Mouse (Mus musculus) cerebellum, postnatal 10 days (tissue): ENCODE data around the gene Lad1.

Experiments
- DNase-seq, 2 experiments: peaks; one replicate each; pipeline ENCODE4 v3.0.0; 2021; ENCODE audit warnings: mixed read lengths in 2 of 2

Gene Lad1

DNA sequence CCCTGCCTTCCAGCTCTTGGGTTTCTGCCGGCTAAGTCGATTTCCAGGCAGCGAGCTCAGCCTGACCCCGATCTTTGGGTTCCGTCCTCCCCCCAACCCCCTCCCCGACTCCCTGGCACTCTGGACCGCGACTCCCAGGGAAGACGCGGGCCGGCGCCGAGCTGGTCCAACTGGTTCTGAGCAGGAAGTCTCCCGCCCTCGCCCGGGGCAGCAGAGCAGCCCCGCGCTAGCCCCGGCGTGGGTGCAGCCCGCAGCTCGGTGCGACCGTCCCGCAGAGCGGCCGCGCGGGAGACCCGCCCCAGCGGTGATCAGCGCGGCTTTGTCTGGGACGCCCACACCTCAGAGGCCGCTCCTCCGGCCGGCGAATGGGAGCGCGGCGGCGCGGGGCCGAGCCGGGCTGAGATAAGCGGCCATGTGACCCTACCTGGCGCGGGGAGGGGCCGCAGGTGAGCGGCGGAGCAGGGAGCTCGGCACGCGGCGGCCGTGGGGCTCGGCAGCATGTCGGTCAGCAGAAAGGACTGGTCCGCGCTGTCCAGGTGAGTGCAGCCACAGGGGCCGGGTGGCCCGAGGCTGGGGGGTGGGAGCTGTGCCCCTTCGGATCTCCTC, at the start of gene Lad1:
Gene Lad1 (plus strand): TSS at position 118 of the 606 bp plus-strand sequence.
- DNase-seq = peak; percentile 42 to 46

DNA sequence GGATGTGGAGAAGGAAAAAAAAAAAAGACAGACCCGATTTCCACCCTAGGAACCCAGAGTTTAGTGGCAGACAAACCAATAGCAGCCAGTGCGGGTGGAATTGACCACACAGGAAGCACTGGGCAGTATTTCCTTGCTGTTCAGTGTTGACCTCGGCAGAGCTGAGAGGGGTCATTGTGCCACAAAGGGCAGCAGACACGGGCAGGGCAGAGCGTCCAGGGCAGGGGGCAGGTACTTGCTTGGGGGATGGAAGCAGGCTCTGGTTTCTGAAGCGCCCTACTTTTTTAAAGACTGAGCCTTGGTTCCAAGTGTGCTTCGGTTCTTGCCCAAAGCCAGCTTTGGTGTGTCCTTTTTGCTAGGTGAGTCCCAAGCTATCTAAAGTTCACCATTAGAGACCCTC, 48.2 kb upstream of the Lad1 start:
- no peak for DNase-seq

- DNase-seq = peak; percentile 39 to 44
Observed at GRCm38 (mm10) chr1:135770896-135771572, 47.4 kb upstream of the Lad1 start.

GRCm38 (mm10) chr1:135771573-135771970, 46.8 kb upstream of the Lad1 start:
- no peak for DNase-seq

DNA sequence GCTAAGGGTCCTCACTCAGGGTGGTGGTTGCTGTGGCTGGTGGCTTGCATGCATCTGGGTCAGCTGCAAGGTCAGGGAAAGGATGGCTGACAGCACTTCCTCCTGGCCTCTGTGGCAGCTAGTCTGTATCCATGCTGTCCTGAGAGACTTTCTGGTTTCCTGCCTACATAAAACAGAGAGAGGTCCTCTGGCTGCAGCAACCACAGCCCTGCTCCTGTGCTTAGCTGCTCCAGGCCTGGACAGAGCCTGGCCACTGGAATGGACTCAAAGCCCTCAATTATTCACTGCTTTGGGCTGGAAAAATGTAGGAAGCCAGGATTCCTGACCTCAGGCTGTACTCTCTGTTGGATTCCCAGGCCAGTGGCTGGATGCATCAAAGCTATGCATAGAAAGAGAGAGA, 41.8 kb upstream of the Lad1 start:
- no peak for DNase-seq

GRCm38 (mm10) chr1:135777046-135777445, 41.4 kb upstream of the Lad1 start:
- DNase-seq = no peak

DNA sequence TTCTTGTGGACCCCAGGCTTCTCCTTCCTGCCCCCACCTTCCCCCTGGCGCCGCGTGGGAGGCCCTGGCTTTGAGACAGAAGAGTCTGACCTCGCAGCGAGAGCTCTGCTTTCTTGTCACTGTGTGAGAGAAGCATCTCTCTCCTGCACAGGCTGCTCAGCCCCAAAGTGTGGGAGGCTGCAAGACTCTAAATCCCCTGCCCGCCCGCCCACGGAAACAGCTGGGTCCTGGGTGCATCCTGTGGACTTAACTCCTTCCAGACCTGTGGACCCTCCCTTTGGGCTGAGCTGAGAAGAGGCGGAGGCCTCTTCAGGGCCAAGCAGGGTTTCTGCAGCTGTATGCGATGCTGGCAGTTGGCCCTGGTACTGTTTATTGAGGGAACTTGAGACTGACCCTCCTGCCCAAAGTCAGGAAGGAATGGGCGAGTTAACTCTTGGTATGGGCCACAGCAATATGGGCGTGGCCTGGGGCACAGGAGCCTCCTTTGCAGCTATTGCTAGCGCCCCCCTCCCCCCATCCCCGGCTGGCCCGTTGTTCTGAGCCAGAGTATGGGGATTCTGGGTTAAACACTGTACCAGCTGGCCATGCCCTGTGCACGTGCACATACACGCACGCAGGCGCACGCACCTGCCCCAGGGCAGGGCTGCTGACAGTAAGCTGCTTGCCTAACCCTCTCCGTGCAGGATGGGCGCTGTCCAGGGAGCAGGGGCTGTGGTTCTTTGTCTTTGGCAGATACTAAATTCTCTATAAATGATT, 39.4 kb upstream of the Lad1 start, which contains the start of gene Tnni1:
Gene Tnni1 (plus strand): TSS at position 655 of the 756 bp plus-strand sequence.
- peak; percentile 38 to 39 for DNase-seq

DNA sequence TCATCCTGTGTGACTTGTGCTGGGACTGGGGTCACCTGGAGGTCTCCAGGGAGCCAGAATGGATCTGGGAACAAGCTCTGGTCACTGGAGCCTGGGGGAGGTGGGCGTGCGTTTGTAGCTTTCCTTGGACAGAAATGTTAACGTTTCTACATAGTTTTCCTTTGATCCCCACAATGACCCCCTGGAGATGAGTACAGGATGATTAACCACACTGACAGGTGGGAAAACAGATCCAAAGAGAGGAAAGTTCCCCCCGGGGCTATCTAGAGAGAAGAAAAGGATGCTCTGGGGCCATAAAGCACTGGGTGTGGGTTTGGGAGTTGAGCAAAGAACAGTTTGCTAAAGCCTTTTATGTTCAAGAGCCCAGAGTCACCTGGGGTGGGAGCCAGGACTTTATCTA, 37.7 kb upstream of the Lad1 start:
- no peak for DNase-seq

GRCm38 (mm10) chr1:135781220-135781619, 37.2 kb upstream of the Lad1 start:
- peak; percentile 87 to 90 for DNase-seq

DNA sequence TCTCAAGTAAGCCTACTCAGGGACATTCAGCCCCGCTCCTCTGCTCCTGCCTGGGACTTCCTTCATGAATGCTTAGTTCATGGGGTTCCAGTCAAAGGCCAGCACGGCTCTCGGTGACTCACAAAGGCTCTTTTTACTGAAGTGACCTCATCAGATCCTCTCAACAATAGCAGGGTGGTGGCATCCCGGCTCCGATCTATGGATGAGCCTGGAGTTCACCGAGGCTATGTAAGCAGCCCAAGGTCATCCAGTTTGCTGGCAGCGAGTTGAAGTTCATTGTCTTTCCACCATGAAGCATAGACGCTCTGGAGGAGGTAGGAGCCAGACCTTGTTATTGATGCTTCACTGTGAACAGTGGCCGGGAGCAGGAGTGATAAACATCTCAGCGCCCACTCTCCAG, 35.6 kb upstream of the Lad1 start:
- no peak for DNase-seq

DNA sequence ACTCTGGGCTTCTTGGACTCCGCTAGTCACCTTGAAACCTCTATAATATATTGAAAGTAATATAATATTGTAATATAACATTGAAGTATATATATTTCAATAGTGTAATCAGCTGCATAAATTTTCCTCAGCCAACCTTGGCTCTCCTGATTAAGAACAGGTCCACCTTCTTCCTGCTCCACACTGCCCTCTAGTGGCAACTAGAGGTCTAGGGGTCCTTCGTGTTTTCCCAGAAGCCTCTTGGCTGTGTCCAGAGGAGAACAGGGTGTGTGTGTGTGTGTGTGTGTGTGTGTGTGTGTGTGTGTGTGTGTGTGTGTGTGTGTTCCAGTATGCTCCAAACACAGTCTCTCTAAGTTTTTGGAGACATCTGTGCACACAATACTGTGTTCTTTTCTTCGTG, 30.6 kb upstream of the Lad1 start:
- DNase-seq = peak; percentile 87 to 92

GRCm38 (mm10) chr1:135788708-135789107, 29.7 kb upstream of the Lad1 start:
- peak in 1 of 2 experiments; percentile 48 for DNase-seq

DNA sequence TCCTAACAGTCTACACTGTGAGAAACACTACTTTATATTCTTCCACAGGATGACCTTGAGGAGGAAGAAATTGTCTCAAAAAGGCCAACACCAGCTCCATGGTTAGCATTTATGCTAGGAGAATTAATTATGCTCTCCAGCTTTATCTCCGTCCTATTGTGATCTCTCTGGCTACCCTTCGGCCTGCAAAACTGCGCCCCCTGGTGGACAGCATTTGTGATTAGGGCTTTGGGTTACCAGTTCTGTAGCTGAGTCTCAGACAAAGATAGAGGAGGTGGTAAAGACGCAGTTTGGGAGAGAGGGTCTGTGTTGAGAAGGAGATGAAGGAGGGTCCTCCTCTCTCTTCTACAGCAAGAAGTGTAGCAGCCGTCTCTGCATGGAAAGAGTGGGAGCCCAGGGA, 28.6 kb upstream of the Lad1 start:
- DNase-seq = peak; percentile 90 to 92

DNA sequence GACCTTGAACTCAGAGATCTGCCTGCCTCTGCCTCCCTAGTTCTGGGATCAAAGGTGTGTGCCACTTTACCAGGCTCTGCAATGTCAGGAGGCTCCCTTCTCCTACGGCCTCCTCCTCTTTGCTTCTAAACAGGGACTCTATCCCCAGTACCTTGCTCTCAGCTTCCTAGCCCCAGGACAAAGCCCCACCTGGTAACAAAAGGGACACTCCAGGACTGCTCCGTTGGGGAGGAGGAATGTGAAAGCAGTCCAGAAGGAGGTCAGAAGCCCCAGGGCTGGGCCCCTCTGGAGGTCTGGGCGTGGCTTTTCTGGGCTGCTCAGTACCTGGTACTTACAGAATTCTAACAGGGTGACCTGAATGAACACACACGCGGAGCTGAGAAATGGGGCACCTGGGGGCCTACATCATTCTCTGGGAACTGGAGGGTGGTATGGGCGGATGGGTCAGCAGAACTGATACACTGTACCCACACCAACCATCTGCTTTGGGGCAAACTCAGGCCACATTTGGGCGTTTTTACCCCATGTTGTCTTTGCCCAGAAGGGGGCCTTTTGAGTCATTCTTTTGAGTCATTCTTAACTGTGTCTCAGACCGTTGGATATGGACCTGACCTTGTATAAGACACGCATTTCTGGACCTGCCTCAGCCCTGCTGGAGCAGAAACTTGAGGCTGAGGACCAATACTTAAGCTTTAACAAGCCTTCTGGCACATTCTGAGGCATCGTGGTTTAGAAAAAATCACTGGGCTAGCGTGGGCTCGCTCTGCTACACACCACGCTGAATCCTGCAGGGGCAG, 26.1 kb upstream of the Lad1 start:
- DNase-seq = no peak

GRCm38 (mm10) chr1:135793370-135794215, 24.8 kb upstream of the Lad1 start:
- no peak for DNase-seq

- no peak for DNase-seq
Observed at GRCm38 (mm10) chr1:135794216-135795134, 23.9 kb upstream of the Lad1 start.

- DNase-seq = no peak
Observed at GRCm38 (mm10) chr1:135798492-135798891, 19.9 kb upstream of the Lad1 start.

DNA sequence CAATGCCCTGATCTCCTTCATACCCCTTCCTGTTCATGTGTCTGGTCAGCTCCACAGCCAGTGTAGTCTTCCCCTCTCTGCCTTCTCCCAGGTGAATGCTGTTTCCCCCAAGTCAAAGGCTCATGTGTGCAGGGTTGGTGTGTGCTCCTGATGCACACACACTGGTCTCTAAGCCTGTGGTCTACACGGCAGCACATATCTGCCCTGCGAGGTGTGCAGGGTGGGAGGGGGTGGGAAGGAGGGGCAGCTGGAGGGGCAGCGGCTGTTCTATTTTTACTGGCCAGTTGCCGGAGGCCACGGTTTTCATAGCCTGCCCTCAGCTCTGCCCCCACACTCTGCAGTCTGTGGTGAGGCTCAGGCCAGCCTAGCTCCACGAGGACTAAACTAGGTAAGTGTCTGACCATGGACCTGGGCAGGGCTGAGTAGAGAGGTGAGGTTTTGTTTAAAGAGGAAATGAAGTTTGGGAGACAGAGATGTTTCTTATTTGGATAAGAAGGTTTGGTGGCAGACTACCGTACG, 19.2 kb upstream of the Lad1 start:
- DNase-seq = no peak

- peak; percentile 51 to 70 for DNase-seq
Observed at GRCm38 (mm10) chr1:135800192-135800950, 18.0 kb upstream of the Lad1 start.

DNA sequence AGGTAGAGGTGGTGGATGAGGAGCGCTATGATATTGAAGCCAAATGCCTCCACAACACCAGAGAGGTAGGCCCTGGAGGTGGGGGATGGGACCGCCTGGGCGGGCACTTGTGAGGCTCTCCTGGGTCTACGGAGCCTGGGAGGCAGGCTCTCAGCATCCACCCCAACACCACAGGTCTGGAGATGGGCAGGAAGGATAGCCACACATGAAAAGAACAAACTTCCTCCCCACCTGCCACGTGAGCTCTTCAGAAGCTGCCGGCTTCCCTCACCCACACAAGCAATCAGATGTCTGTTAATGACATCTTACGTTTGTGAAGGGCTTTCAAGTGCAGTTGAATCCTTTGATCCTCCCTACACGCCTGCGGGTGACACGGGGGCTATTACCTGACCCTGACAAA, 10.9 kb upstream of the Lad1 start:
- no peak for DNase-seq
